Mouse (Mus musculus) erythroblast, embryonic 14.5 days (primary cell): Measurements from ENCODE around the gene Hmgcs2. TPM values are rescaled to one million over a fixed set of nuclear protein-coding genes. Genes with fewer than 3 reads are reported as not detected.

ENCODE experiments used
- H3K27me3 ChIP-seq: 2 replicates; pipeline ENCODE4 v1.6.1; 2012; ENCODE audit warnings: inconsistent platforms; ENCODE audit not compliant: control insufficient read depth
- H3K36me3 ChIP-seq: 2 replicates; pipeline ENCODE4 v1.6.1; 2012; ENCODE audit warnings: mild to moderate bottlenecking, inconsistent platforms; ENCODE audit not compliant: control insufficient read depth
- H3K4me1 ChIP-seq: 2 replicates; pipeline ENCODE4 v1.6.1; 2012; ENCODE audit warnings: inconsistent platforms; ENCODE audit not compliant: control insufficient read depth
- H3K4me3 ChIP-seq: replicated peaks from 2 replicates; pipeline ENCODE3; 2012; ENCODE audit warnings: moderate library complexity, mild to moderate bottlenecking, inconsistent platforms
- H3K9me3 ChIP-seq: 2 replicates; pipeline ENCODE4 v1.6.1; 2012; ENCODE audit warnings: low read length, inconsistent platforms, mixed read lengths; ENCODE audit not compliant: control insufficient read depth
- GATA1 ChIP-seq: IDR thresholded peaks from 2 replicates; pipeline ENCODE4 v1.6.1; 2012; ENCODE audit warnings: low read length, inconsistent platforms, mixed read lengths
- TAL1 ChIP-seq: IDR thresholded peaks from 3 replicates; pipeline ENCODE4 v1.6.1; 2012; ENCODE audit warnings: low read length, inconsistent platforms, mixed read lengths
- polyA plus RNA-seq: library from polyadenylated mRNA; stranded (reverse); fragments of >175 nt; gene quantifications from 2 replicates; pipeline ENCODE4 v1.2.3, GENCODE M21; 2012

Gene Hmgcs2
- polyA plus RNA-seq, 1 experiment, result 0.08 TPM

DNA sequence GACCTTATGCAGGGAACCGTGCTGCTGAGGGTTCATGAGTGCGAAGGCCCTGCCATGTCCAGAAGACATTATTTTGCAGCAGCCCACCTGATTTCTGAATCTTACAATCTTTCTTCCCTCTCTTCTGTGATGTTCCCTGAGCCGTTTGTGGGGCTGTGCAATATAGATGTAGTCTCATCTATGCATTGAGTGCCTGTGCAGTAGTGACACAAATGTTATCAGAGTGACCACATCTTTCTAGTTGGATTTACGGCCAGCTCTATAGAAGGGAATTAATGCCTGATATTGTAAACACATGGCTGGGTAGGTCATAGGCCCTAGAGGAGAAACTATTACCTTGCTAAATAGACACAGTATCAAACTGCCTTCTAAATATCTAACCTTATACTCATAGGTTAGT, 20.0 kb downstream of the Hmgcs2 start:
- Histone ChIP-seq H3K9me3 (no peaks in the 10 kb centered on the region), H3K36me3 (peaks cover 6% of the 10 kb centered on the region; the same call in 1 of the 2 replicates), H3K4me1 (no peaks in the 10 kb centered on the region), H3K27me3 (no peaks in the 10 kb centered on the region), H3K4me3 (no peak overlapping the region)
- TF ChIP-seq TAL1, result no peak
- TF ChIP-seq GATA1, result no peak

DNA sequence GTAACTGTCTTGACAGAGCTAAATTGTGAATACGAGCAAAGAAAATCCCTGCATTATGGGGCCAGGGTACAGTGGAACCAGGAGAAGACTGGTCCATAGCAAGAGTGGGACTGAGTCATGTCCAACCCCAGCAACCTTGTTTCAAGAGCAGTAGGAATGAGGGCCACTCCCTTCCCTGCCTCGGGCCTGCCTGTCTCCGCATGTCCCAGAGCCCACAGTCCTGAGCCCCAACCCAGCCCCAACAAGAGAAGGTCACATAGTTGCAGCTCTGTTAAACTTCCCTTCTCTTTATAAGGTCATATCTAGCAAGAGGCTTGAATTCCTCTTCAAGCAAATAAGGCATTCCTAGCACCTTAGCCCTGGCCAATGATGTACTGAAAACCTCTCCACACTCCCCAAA, 21.5 kb downstream of the Hmgcs2 start:
- peaks cover 3% of the 10 kb centered on the region; the same call in 1 of the 2 replicates for H3K36me3 ChIP-seq
- H3K27me3 ChIP-seq, result no peaks in the 10 kb centered on the region
- H3K4me3 ChIP-seq, result no peak overlapping the region
- H3K9me3 ChIP-seq, result no peaks in the 10 kb centered on the region
- no peaks in the 10 kb centered on the region for H3K4me1 ChIP-seq
- TF ChIP-seq TAL1, result no peak
- no peak for TF ChIP-seq GATA1

DNA sequence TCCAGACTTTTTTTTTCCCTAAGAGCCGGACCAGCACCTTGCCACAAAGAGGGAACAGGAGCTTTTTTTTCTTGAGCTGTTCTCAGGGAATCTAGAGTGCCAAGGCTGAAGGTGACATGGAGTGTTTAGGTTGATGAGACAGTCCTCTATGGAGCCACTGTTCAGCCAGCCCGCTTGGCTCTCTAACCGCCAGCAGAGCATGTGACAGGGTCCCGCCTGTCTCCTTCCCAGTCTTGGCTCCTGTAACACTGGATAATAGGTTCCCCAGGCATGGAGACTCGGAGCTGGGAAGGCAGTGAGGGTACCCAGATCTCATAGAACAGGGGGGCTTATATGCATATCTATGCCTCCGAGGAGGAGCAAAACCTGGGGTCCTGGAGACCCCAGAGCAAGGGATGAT, 28.4 kb downstream of the Hmgcs2 start:
- TF ChIP-seq GATA1 (no peak), TAL1 (no peak)
- H3K4me1 ChIP-seq, result no peaks in the 10 kb centered on the region
- no peaks in the 10 kb centered on the region for H3K27me3 ChIP-seq
- H3K4me3 ChIP-seq, result no peak overlapping the region
- H3K9me3 ChIP-seq, result no peaks in the 10 kb centered on the region; the same call in 1 of the 2 replicates
- H3K36me3 ChIP-seq, result peaks cover 3% of the 10 kb centered on the region; the same call in 1 of the 2 replicates

DNA sequence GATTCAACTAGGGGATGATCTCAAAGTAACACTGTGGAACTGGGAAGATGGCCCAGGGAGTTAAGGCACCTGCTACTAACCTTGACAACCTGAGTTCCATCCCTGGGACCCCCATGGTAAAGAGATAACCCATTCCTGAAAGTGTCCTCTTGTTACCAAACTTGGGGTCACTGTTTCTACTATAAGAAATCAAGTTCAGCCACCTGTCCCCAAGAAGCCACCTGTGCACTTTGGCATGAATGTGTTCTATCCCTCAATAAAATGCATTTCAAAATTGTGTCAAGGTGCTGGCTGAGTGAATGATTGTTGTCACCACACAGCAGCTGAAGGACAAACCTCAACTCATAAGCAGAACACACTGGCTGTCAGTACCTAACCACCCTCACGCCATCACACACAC, 30.2 kb downstream of the Hmgcs2 start:
- Histone ChIP-seq H3K9me3 (no peaks in the 10 kb centered on the region; the same call in 1 of the 2 replicates), H3K27me3 (no peaks in the 10 kb centered on the region), H3K4me3 (no peak overlapping the region), H3K4me1 (no peaks in the 10 kb centered on the region), H3K36me3 (peaks cover 13% of the 10 kb centered on the region)
- TF ChIP-seq GATA1, result no peak
- no peak for TF ChIP-seq TAL1

DNA sequence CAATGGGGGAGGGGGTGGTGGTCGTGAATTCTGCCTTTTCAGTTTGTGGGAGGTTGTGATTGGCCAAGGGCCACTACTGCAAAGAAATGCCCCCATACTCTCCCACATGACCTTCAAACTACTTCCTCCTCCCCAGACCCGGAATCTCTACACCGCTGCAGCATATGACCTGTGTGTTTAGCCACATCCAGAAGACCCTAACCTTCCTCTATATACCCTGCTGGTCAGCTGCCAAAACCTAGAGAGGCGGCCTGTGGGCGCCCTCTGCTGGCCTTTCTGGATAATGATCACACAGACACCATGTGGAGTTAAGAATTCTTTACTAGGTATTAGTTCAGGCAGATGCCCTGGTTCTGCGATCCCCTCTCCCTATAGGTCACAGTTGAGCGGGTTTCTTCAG, 32.6 kb downstream of the Hmgcs2 start:
- Histone ChIP-seq H3K27me3 (no peaks in the 10 kb centered on the region), H3K4me3 (no peak overlapping the region), H3K36me3 (peaks cover 25% of the 10 kb centered on the region), H3K9me3 (no peaks in the 10 kb centered on the region; the same call in 1 of the 2 replicates), H3K4me1 (no peaks in the 10 kb centered on the region)
- TF ChIP-seq GATA1, result no peak
- no peak for TF ChIP-seq TAL1

DNA sequence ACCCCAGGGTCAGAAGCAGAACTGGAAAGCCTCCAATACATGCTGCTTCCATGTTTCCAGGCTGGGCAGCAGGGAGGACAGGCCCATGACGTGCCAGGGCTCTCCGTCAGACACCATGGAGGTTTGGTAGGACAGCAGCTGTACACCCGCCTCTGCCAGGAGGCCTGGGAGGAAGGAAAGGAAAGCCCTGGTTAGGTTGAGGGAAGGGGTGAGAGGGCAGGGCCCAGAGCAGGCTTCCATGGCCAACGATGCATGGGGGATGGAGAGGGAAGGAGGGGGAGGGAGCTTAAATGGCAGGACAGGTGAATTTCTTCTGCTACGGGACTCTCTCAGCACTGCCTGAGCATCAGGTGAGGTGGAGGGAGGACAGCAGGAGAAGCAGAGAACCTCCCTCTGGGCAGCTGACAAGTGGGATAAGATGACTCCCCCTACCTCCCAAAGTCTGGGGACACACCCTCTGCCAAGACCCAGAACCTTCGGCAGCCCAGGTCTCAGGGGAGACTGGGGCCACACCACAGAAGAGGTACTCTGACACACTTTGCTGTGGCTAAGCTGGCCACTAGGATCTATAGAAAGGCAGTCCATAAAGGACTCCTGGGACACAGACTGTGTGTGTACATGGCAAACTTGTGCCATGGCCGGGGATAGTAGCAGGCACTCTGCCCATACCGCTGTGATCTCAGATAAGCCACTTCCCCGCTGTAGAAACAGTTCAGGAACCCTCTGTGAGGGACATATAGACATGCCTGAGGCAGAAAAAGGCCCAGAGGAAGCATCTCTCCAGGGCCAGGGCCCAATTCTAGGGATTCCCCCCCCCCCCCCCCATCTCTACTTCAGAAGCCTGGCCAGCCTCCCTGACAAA, 33.3 kb downstream of the Hmgcs2 start:
- no peaks in the 10 kb centered on the region for H3K4me1 ChIP-seq
- H3K27me3 ChIP-seq, result no peaks in the 10 kb centered on the region
- H3K4me3 ChIP-seq, result no peak overlapping the region
- H3K36me3 ChIP-seq, result peaks cover 32% of the 10 kb centered on the region
- no peak for TF ChIP-seq GATA1
- TF ChIP-seq TAL1, result no peak
- H3K9me3 ChIP-seq, result no peaks in the 10 kb centered on the region

DNA sequence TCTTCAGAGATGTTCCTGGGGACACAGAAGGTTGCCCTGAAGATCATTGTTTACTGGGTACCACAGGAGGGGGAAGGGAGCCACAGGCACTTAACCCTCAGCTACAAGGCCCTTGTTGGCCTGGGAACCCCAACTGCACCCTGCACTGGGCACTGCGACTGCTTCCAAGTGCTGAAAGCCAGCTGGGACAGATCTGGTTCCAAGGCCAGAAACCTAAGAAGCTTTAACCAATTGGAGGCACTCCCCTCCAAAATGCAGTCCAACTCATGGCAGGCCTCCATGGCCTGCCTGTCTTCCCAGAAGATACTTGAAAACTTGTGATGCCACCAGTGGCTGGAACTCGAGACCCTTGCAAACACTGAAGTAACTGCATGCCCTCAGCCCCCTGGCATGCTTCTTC, 34.9 kb downstream of the Hmgcs2 start:
- H3K4me3 ChIP-seq, result no peak overlapping the region
- H3K9me3 ChIP-seq, result no peaks in the 10 kb centered on the region
- H3K4me1 ChIP-seq, result no peaks in the 10 kb centered on the region
- H3K36me3 ChIP-seq, result peaks cover 42% of the 10 kb centered on the region
- no peak for TF ChIP-seq TAL1
- no peak for TF ChIP-seq GATA1
- H3K27me3 ChIP-seq, result no peaks in the 10 kb centered on the region

DNA sequence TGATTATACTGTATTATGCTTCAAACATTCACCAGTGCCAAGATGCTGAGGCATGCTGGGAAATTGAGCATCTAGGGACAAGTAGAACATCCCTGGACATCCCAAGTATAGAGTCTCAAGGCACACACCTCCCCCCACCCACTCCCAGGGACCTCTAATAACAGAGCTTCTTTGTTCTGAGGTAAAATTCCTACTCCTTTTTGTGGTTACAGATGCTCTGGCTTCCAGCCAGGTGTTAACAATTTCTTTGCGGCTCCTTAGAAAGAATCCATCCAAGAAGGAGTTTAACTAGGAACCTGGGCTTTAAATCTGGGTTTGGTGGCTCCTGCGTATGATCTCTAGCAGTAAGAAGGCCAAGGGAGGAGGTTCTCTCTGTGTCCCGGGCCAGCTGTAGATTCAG, 36.9 kb downstream of the Hmgcs2 start:
- Histone ChIP-seq H3K9me3 (no peaks in the 10 kb centered on the region), H3K4me3 (no peak overlapping the region), H3K27me3 (no peaks in the 10 kb centered on the region), H3K36me3 (peaks cover 53% of the 10 kb centered on the region), H3K4me1 (no peaks in the 10 kb centered on the region)
- TF ChIP-seq GATA1 (no peak), TAL1 (no peak)

DNA sequence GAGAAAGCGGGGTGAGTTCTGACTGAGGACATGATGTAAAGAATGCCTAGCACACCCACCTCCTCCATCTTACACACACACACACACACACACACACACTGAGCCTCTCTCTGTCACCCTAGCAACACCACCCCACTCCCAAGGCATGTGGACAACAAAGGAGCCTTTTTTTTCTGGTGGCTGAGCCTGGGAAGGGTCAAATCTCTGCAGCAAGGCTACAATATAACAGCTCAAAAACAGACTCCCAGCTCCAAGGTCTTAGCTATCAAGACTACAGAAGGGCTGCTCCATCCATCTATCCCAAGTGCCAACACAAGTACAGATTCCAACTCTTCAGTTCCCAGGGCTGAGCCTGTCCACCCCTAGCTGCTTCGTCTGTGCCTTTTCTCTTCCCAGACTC, 39.0 kb downstream of the Hmgcs2 start:
- peaks cover 58% of the 10 kb centered on the region for H3K36me3 ChIP-seq
- H3K9me3 ChIP-seq, result no peaks in the 10 kb centered on the region

More for the DNA sequence above, 39.0 kb downstream of the Hmgcs2 start:
- Histone ChIP-seq H3K27me3 (no peaks in the 10 kb centered on the region), H3K4me1 (no peaks in the 10 kb centered on the region), H3K4me3 (no peak overlapping the region)
- TF ChIP-seq GATA1, result no peak
- no peak for TF ChIP-seq TAL1
